Comparison of ENCODE assay signal across 8 mouse cellular contexts in genomic region chr6:94283318-94284061, GRCm38 (mm10). TPM values are rescaled to one million over a fixed set of nuclear protein-coding genes. Genes with fewer than 3 reads are reported as not detected.
DNase-seq lines count a peak whose midpoint lies in the region; ATAC-seq lines count a peak whose summit lies in the region.

Gene Magi1, minus strand, starts transcription at chr6:94283917.

- H3K9me3 ChIP-seq in hindbrain, embryonic 15.5 days, result no peaks in the 10 kb centered on the region

- H3K27me3 ChIP-seq in hindbrain, embryonic 15.5 days, result no peaks in the 10 kb centered on the region

- H3K36me3 ChIP-seq in hindbrain, embryonic 15.5 days, result no peaks in the 10 kb centered on the region

- peak; percentile 79 for DNase-seq in WW6 (ENCODE audit: low read depth, low spot score)
- peak; percentile 95 to 96 for DNase-seq in cerebellum, postnatal 25 days
- DNase-seq in gastrocnemius, adult 18-20 months (ENCODE audit: low spot score), result peak; percentile 92
- DNase-seq in layer of hippocampus, postnatal 25 days (ENCODE audit: extremely low spot score in 1 of 2, low spot score in 1 of 2), result peak; percentile 82 to 88
- peak; percentile 97 for DNase-seq in lung, postnatal 10 days
- peak; percentile 98 for DNase-seq in retina, postnatal 1 day
- DNase-seq in thymus, postnatal 36 days, result peak; percentile 68 to 76

- peak within 1 kb of the TSS; percentile 70 for H3K4me3 ChIP-seq in hindbrain, embryonic 15.5 days

- WGBS in hindbrain, embryonic 15.5 days, result under 1% methylated on average over 78 of the region's 86 CpGs

- peak within 1 kb of the TSS; percentile 56 for H3K9ac ChIP-seq in hindbrain, embryonic 15.5 days

- peak within 1 kb of the TSS; percentile 96 for H3K4me2 ChIP-seq in hindbrain, embryonic 15.5 days

- ATAC-seq in hindbrain, embryonic 15.5 days (ENCODE audit: low FRiP score, low read depth), result peak; percentile 96

- H3K4me1 ChIP-seq in hindbrain, embryonic 15.5 days (replicated peaks), result peaks cover 31% of the 10 kb centered on the region

- H3K27ac ChIP-seq in hindbrain, embryonic 15.5 days (replicated peaks), result peak within 1 kb of the TSS; percentile 86

RNA-seq across cellular contexts. Expression of gene Magi1, which starts in this region (rescaled TPM):
- total RNA-seq in gastrocnemius, adult 18-20 months (2021), result 1 to 10 TPM; 2.1 to 2.7 TPM
- 30.4 and 31.8 TPM in 2 replicates for polyA plus RNA-seq in hindbrain, embryonic 15.5 days (2015; fragmentation: Nextera tagmentation; extraction: Ambion mirVana)
- total RNA-seq in layer of hippocampus, postnatal 25 days (2021), result 10 to 100 TPM; 43.0 to 57.4 TPM

Comparison
In these comparisons a context has a peak if more than half of its experiments do, and no peak if none do; other contexts are left out.
1. Peak in every context shown above with its lines: DNase-seq, ATAC-seq, H3K4me3 ChIP-seq and H3K27ac ChIP-seq.
2. RNA of gene Magi1 (total RNA-seq): 43.0 to 57.4 TPM in layer of hippocampus, postnatal 25 days; 2.1 to 2.7 TPM in gastrocnemius, adult 18-20 months; every median in the first group is over 10 times any median in the second.